Mouse (Mus musculus) thymus, adult 2 months (tissue): Measurements from ENCODE around the gene Slc37a4.

Source experiments
- CTCF ChIP-seq: fragments of 200-500 bp; IDR thresholded peaks from 2 replicates; pipeline ENCODE4 v1.5.1; 2012; ENCODE audit warnings: mild to moderate bottlenecking, control low read depth, low read length, moderate library complexity, borderline replicate concordance; ENCODE audit not compliant: control insufficient read depth, poor library complexity, insufficient read depth; ENCODE audit errors: extremely low read depth
- POLR2A ChIP-seq: fragments of 200-500 bp; IDR thresholded peaks from 2 replicates; pipeline ENCODE4 v1.6.1; 2012; ENCODE audit warnings: mild to moderate bottlenecking, low read length, control low read depth, moderate library complexity; ENCODE audit not compliant: control insufficient read depth, poor library complexity, insufficient read depth; ENCODE audit errors: extremely low read depth

DNA sequence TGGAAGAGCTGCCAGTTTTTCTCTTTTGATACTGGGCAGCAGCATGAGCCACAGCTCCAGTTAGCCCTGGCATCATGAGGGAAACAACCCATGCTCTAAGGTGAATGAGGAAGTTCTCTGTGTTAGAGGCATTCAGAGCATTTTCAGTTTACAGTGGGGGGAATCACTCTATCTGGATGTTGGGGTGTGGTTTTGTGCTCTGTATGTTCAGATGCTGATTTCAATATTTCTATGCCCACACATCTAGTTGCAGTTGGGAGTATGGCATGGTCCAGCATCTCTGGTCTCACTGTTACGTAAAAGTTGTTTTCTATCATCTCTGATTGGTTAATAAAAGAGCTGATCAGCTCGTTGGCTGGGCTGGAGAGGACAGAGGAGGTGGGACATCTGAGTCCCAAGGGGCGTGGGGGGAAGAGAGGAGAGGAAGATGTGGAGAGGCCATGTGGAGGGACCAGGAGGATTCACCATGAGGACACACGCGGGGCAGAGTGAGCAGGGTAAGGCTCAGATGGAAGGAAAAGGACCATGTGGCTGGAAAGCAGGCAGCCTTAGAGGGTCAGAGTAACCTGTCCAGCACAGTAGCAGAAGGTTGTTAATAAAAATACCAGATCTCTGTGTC lies 23.7 kb downstream of the Slc37a4 start:
- TF ChIP-seq CTCF (no peak), POLR2A (no peak)
